Mouse (Mus musculus): ENCODE measurements around the gene Ighmbp2. TPM values are rescaled to one million over a fixed set of nuclear protein-coding genes. Genes with fewer than 3 reads are reported as not detected.

The Ighmbp2 gene
- polyA plus RNA-seq, 1 experiment from 2014 or later: 7.5 TPM

- Histone ChIP-seq H3K4me2 (replicated peaks; ENCODE audit: low read depth, low read length) (no peak overlapping the region), H3K9ac (ENCODE audit: low read depth, low read length) (no peak overlapping the region), H3K27ac (ENCODE audit: low read depth, low read length) (no peak overlapping the region), H3K4me1 (replicated peaks; ENCODE audit: control insufficient read depth, insufficient read depth, low read length) (no peaks in the 10 kb centered on the region), H3K9me3 (ENCODE audit: control insufficient read depth, low read length) (no peaks in the 10 kb centered on the region), H3K36me3 (ENCODE audit: control insufficient read depth, insufficient read depth, low read length) (no peaks in the 10 kb centered on the region), H3K27me3 (ENCODE audit: control insufficient read depth, insufficient read depth, low read length) (no peaks in the 10 kb centered on the region), H3K4me3 (ENCODE audit: low read depth, low read length) (no peak overlapping the region)
- no peak for ATAC-seq (ENCODE audit: low FRiP score)
- DNase-seq (ENCODE audit: low spot score): no peak
Measured at GRCm38 (mm10) chr19:3297034-3297433, 14.2 kb upstream of the Ighmbp2 start.

GRCm38 (mm10) chr19:3295245-3295644 lies 12.4 kb upstream of the Ighmbp2 start:
- ATAC-seq (ENCODE audit: low FRiP score): no peak
- WGBS: 82% methylated on average over 6 of the region's 6 CpGs
- H3K4me2 ChIP-seq (replicated peaks; ENCODE audit: low read depth, low read length): no peak overlapping the region

GRCm38 (mm10) chr19:3292993-3293392 lies 10.2 kb upstream of the Ighmbp2 start:
- no peaks in the 10 kb centered on the region for H3K27me3 ChIP-seq (ENCODE audit: control insufficient read depth, insufficient read depth, low read length)
- 0 out of 2 replicates have a peak, but pooled peaks cover 6% of the 10 kb centered on the region for H3K36me3 ChIP-seq (ENCODE audit: control insufficient read depth, insufficient read depth, low read length)
- no peak overlapping the region for H3K9ac ChIP-seq (ENCODE audit: low read depth, low read length)
- 100% methylated on average over 1 of the region's 1 CpGs for WGBS
- no peaks in the 10 kb centered on the region for H3K9me3 ChIP-seq (ENCODE audit: control insufficient read depth, low read length)
- no peaks in the 10 kb centered on the region for H3K4me1 ChIP-seq (replicated peaks; ENCODE audit: control insufficient read depth, insufficient read depth, low read length)
- DNase-seq (ENCODE audit: low spot score) (no peak), ATAC-seq (ENCODE audit: low FRiP score) (no peak)
- H3K4me2 ChIP-seq (replicated peaks; ENCODE audit: low read depth, low read length): no peak overlapping the region
- H3K27ac ChIP-seq (ENCODE audit: low read depth, low read length): no peak overlapping the region
- H3K4me3 ChIP-seq (ENCODE audit: low read depth, low read length): no peak overlapping the region

More at GRCm38 (mm10) chr19:3295245-3295644, 12.4 kb upstream of the Ighmbp2 start:
- Histone ChIP-seq H3K27ac (ENCODE audit: low read depth, low read length) (no peak overlapping the region), H3K36me3 (ENCODE audit: control insufficient read depth, insufficient read depth, low read length) (0 out of 2 replicates have a peak, but pooled peaks cover under 1% of the 10 kb centered on the region), H3K4me3 (ENCODE audit: low read depth, low read length) (no peak overlapping the region), H3K9ac (ENCODE audit: low read depth, low read length) (no peak overlapping the region), H3K27me3 (ENCODE audit: control insufficient read depth, insufficient read depth, low read length) (no peaks in the 10 kb centered on the region), H3K4me1 (replicated peaks; ENCODE audit: control insufficient read depth, insufficient read depth, low read length) (no peaks in the 10 kb centered on the region), H3K9me3 (ENCODE audit: control insufficient read depth, low read length) (no peaks in the 10 kb centered on the region)
- DNase-seq (ENCODE audit: low spot score): no peak

GRCm38 (mm10) chr19:3292028-3292427 lies 9.2 kb upstream of the Ighmbp2 start:
- WGBS: 65% methylated on average over 2 of the region's 2 CpGs
- no peak overlapping the region for H3K9ac ChIP-seq (ENCODE audit: low read depth, low read length)
- ATAC-seq (ENCODE audit: low FRiP score) (peak; percentile 64), DNase-seq (ENCODE audit: low spot score) (peak; percentile 73)
- H3K4me1 ChIP-seq (replicated peaks; ENCODE audit: control insufficient read depth, insufficient read depth, low read length): no peaks in the 10 kb centered on the region
- no peaks in the 10 kb centered on the region for H3K9me3 ChIP-seq (ENCODE audit: control insufficient read depth, low read length)
- H3K27me3 ChIP-seq (ENCODE audit: control insufficient read depth, insufficient read depth, low read length): no peaks in the 10 kb centered on the region
- 0 out of 2 replicates have a peak, but pooled peaks cover 6% of the 10 kb centered on the region for H3K36me3 ChIP-seq (ENCODE audit: control insufficient read depth, insufficient read depth, low read length)
- no peak overlapping the region for H3K27ac ChIP-seq (ENCODE audit: low read depth, low read length)
- no peak overlapping the region for H3K4me3 ChIP-seq (ENCODE audit: low read depth, low read length)
- no peak overlapping the region for H3K4me2 ChIP-seq (replicated peaks; ENCODE audit: low read depth, low read length)

- H3K9ac ChIP-seq (ENCODE audit: low read depth, low read length): no peak overlapping the region
- no peak for ATAC-seq (ENCODE audit: low FRiP score)
- no peak for DNase-seq (ENCODE audit: low spot score)
- 100% methylated on average over 1 of the region's 1 CpGs for WGBS
- no peak overlapping the region for H3K4me2 ChIP-seq (replicated peaks; ENCODE audit: low read depth, low read length)
- H3K4me3 ChIP-seq (ENCODE audit: low read depth, low read length): no peak overlapping the region
- no peaks in the 10 kb centered on the region for H3K4me1 ChIP-seq (replicated peaks; ENCODE audit: control insufficient read depth, insufficient read depth, low read length)
- H3K9me3 ChIP-seq (ENCODE audit: control insufficient read depth, low read length): no peaks in the 10 kb centered on the region
- no peak overlapping the region for H3K27ac ChIP-seq (ENCODE audit: low read depth, low read length)
- H3K36me3 ChIP-seq (ENCODE audit: control insufficient read depth, insufficient read depth, low read length): 0 out of 2 replicates have a peak, but pooled peaks cover 8% of the 10 kb centered on the region
- H3K27me3 ChIP-seq (ENCODE audit: control insufficient read depth, insufficient read depth, low read length): no peaks in the 10 kb centered on the region
Measured at GRCm38 (mm10) chr19:3289006-3289405, 6.2 kb upstream of the Ighmbp2 start.

GRCm38 (mm10) chr19:3281886-3282285 lies 931 bp downstream of the Ighmbp2 start:
- H3K9me3 ChIP-seq (ENCODE audit: control insufficient read depth, low read length): no peaks in the 10 kb centered on the region
- H3K9ac ChIP-seq (ENCODE audit: low read depth, low read length): peak overlapping the region; percentile 88
- H3K4me2 ChIP-seq (replicated peaks; ENCODE audit: low read depth, low read length): peak overlapping the region; percentile 68
- H3K36me3 ChIP-seq (ENCODE audit: control insufficient read depth, insufficient read depth, low read length): 0 out of 2 replicates have a peak, but pooled peaks cover 2% of the 10 kb centered on the region
- ATAC-seq (ENCODE audit: low FRiP score) (no peak), DNase-seq (ENCODE audit: low spot score) (no peak)
- peaks cover 6% of the 10 kb centered on the region for H3K4me1 ChIP-seq (replicated peaks; ENCODE audit: control insufficient read depth, insufficient read depth, low read length)
- H3K27ac ChIP-seq (ENCODE audit: low read depth, low read length): no peak overlapping the region
- peak overlapping the region; percentile 82 for H3K4me3 ChIP-seq (ENCODE audit: low read depth, low read length)
- WGBS: 85% methylated on average over 4 of the region's 4 CpGs
- H3K27me3 ChIP-seq (ENCODE audit: control insufficient read depth, insufficient read depth, low read length): no peaks in the 10 kb centered on the region

GRCm38 (mm10) chr19:3275744-3276365 lies 7.0 kb downstream of the Ighmbp2 start:
- no peaks in the 10 kb centered on the region for H3K4me1 ChIP-seq (replicated peaks; ENCODE audit: control insufficient read depth, insufficient read depth, low read length)
- H3K9me3 ChIP-seq (ENCODE audit: control insufficient read depth, low read length): no peaks in the 10 kb centered on the region
- DNase-seq (ENCODE audit: low spot score): no peak
- peaks cover 6% of the 10 kb centered on the region; the same call in 1 of the 2 replicates for H3K36me3 ChIP-seq (ENCODE audit: control insufficient read depth, insufficient read depth, low read length)
- H3K4me2 ChIP-seq (replicated peaks; ENCODE audit: low read depth, low read length): no peak overlapping the region
- 91% methylated on average over 3 of the region's 3 CpGs for WGBS
- H3K27me3 ChIP-seq (ENCODE audit: control insufficient read depth, insufficient read depth, low read length): no peaks in the 10 kb centered on the region
- H3K9ac ChIP-seq (ENCODE audit: low read depth, low read length): no peak overlapping the region
- no peak overlapping the region for H3K27ac ChIP-seq (ENCODE audit: low read depth, low read length)
- ATAC-seq (ENCODE audit: low FRiP score): no peak
- H3K4me3 ChIP-seq (ENCODE audit: low read depth, low read length): no peak overlapping the region

GRCm38 (mm10) chr19:3273331-3273730 lies 9.5 kb downstream of the Ighmbp2 start:
- no peaks in the 10 kb centered on the region for H3K9me3 ChIP-seq (ENCODE audit: control insufficient read depth, low read length)
- H3K36me3 ChIP-seq (ENCODE audit: control insufficient read depth, insufficient read depth, low read length): peaks cover 9% of the 10 kb centered on the region; the same call in 1 of the 2 replicates
- no peaks in the 10 kb centered on the region for H3K4me1 ChIP-seq (replicated peaks; ENCODE audit: control insufficient read depth, insufficient read depth, low read length)
- no peak for DNase-seq (ENCODE audit: low spot score)
- no peaks in the 10 kb centered on the region for H3K27me3 ChIP-seq (ENCODE audit: control insufficient read depth, insufficient read depth, low read length)
- H3K4me3 ChIP-seq (ENCODE audit: low read depth, low read length): no peak overlapping the region
- WGBS: 92% methylated on average over 9 of the region's 9 CpGs
- H3K4me2 ChIP-seq (replicated peaks; ENCODE audit: low read depth, low read length): no peak overlapping the region
- no peak overlapping the region for H3K27ac ChIP-seq (ENCODE audit: low read depth, low read length)
- no peak overlapping the region for H3K9ac ChIP-seq (ENCODE audit: low read depth, low read length)
- no peak for ATAC-seq (ENCODE audit: low FRiP score)

GRCm38 (mm10) chr19:3271366-3271765 lies 11.5 kb downstream of the Ighmbp2 start:
- Histone ChIP-seq H3K36me3 (ENCODE audit: control insufficient read depth, insufficient read depth, low read length) (peaks cover 12% of the 10 kb centered on the region), H3K4me2 (replicated peaks; ENCODE audit: low read depth, low read length) (no peak overlapping the region), H3K27ac (ENCODE audit: low read depth, low read length) (no peak overlapping the region), H3K9ac (ENCODE audit: low read depth, low read length) (no peak overlapping the region), H3K27me3 (ENCODE audit: control insufficient read depth, insufficient read depth, low read length) (no peaks in the 10 kb centered on the region), H3K4me3 (ENCODE audit: low read depth, low read length) (no peak overlapping the region), H3K9me3 (ENCODE audit: control insufficient read depth, low read length) (no peaks in the 10 kb centered on the region), H3K4me1 (replicated peaks; ENCODE audit: control insufficient read depth, insufficient read depth, low read length) (no peaks in the 10 kb centered on the region)
- WGBS: 92% methylated on average over 6 of the region's 6 CpGs
- no peak for ATAC-seq (ENCODE audit: low FRiP score)
- no peak for DNase-seq (ENCODE audit: low spot score)

Data from hindbrain, embryonic 11.5 days (tissue).